Mouse (Mus musculus) cerebellum, adult 8-10 months (tissue): ENCODE measurements around the gene Polh.

Experiments used
- DNase-seq: peaks from one replicate; pipeline ENCODE4 v3.0.0; 2022

Polh gene

DNA sequence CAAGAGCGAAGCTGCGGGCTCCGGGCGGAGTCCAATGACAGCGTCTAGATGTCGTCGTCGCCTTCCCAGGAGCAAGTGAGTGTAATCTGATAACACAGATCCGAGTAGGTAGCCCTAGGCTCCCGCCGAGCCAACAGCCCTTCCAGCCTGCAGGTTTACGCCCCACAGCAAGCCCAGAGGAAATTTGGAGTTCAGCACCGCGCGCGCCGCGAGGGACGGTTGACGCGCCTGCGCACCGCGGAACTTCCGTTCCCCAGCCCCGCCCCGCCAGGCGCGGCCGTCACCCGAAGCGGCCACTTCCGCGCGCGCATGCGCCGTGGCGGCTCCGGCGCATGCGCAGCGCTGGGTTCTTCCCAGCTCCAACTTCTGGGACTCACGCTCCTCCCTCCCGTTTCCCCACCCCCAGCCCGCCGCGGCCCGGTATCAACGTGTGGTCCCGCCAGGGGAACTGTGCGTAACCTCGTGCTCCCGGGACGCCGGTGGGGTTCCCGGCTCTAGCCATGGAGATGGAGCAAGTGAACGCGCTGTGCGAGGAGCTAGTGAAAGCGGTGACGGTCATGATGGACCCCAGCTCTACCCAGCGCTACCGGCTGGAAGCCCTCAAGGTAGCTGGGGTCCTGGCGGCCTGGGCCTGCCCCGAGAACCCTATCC lies at the start of gene Polh, which contains the start of gene Xpo5:
Polh (minus strand) TSS at position 225 of the 651 bp plus-strand sequence.
Xpo5 (plus strand) TSS at position 362 of the 651 bp plus-strand sequence.
- peak; percentile 89 for DNase-seq

DNA sequence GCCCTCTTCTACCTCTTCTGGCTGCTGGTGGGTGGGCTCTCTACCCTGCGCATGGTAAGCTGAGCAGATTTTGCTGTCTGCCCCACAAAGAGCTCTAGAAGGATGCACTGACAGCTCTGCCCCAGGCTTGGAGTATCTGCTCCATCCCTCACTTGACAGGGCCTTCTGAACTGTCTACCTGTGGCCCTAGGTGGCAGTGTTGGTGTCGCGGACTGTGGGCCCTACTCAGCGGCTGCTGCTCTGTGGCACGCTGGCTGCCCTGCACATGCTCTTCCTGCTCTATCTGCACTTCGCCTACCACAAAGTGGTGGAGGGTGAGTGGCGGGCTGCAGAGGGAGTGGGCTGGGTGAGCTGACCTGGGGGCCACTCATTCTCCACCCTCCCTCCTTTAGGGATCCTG lies 48.7 kb upstream of the Polh start:
- no peak for DNase-seq

DNA sequence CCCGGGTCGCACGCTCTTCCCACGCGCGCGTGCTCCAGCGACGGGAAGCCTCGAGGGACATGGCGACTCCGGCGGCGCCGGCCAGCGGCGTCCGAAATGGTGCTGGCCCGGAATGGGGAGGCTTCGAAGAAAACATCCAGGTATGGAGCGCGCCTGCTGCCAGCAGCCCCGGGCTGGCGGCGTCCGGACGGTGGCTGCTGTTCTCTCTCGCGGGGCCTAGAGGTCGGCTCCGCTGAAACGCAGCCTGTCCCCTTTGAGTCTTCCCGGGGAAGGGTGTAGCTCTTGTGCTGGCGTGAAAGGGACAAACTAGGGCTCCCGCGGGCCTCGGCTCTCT lies 45.7 kb upstream of the Polh start:
- no peak for DNase-seq

DNA sequence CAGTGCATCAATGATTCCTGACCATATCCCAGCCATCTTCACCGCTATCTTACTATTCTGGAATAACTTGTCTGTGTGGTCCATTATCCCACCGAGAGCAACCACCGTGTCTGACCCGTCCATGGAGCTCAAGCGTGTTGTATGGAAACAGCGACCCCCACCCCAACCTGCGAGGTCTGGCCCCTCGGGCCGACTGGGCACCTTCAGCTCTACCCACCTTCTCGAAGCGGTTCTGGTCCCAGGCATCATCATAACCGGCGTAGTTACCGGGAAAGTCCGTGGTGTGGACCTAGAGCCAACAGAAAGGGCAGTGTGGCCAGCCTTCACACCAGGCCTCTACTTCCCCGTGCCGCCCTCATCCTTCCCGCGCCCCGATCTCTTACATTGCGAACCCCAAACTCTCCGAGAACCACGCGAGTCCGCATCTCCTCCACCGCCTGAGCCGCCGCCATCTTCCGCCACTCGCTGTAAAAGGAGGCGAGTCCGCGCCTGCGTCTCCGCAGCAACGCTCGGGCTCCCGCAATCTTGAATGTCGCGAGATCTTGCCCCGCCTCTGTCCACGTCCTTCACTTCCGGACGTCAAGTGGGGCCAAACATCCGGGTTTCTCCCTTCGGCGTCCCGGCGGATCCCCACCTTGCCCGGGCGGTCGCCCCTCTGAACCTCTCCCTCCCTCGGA lies 45.2 kb upstream of the Polh start, which contains the start of the genes Polr1c and Yipf3:
Polr1c (minus strand) TSS at position 543 of the 677 bp plus-strand sequence.
Yipf3 (plus strand) TSS at position 569 of the 677 bp plus-strand sequence.
- DNase-seq, result peak; percentile 93

DNA sequence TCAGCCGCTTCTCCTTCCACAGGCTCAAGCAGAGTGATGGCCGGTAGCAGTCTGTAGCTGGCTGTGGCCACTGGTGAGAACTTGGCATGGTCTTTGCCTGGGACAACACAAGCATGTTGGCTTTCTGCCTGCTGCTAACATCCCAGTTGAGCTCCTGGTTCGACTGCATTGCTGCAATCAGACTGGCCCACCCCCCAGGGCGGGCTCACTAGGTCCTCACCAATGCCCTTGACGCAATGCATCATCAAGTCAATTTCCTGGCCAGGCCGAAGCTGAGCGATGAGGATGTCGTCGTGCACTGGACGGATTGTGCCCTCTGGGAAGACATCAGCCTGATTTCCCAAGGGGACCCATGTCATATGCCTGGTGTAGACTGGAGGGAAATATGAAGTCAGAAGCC lies 42.1 kb upstream of the Polh start:
- DNase-seq, result no peak

DNA sequence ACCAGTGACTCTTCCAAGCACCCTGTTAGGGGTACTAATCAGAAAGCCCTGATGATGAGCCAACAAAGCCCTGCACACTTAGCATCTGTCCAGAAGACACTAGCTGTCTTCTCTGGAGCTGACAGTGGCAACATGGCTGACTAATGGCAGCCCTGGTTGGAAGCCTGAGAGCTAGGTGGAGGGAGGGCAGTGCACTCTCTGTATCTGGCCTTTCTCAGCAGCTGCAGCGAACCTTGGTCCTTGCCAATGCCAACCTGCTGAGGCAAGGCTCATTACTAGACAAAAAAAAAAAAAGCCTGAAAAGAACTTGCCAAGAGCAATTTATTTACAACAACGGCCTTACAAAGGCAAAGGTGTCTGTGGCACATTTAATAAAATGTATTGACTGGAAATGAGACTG lies 41.2 kb upstream of the Polh start:
- no peak for DNase-seq

DNA sequence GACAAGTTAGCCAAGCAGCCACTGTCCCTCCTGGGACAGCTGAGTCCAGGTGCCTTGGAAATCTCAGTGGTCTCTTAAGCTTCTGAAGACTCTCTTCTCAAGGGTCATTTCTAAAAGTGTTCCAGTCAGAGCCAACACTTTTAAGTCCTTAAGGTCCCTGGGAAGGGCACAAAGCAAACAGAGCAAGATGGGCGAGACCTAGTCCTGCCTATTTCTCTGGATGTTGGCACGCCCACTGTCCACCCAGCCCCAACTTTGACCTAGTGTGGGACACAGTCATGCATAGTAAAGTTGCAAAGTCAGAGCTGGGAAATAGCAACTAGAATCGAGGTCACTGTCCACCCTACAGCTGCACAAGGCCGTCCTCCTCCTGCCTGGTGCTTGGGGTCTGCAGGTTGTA lies 40.5 kb upstream of the Polh start:
- no peak for DNase-seq

DNA sequence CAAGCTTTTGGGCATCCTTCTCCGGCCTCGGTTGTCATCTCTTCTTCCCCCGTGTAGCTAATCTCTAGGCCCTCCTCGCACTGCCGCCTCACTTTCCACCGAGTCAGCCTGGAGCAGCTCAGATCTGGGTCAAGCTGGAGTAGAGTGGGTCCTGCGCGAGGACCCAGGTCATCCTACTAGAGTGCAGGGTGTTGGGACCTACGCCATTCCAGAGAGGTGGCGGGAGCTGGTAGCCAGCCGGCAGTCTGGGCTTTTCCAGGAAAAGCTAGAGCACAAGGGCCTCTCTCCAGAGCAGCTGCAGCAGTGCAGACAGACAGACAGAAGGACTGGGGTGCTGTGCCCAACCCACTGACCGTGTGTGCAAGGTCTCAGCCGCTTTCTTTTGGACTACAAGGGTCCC lies 39.8 kb upstream of the Polh start:
- DNase-seq, result no peak

DNA sequence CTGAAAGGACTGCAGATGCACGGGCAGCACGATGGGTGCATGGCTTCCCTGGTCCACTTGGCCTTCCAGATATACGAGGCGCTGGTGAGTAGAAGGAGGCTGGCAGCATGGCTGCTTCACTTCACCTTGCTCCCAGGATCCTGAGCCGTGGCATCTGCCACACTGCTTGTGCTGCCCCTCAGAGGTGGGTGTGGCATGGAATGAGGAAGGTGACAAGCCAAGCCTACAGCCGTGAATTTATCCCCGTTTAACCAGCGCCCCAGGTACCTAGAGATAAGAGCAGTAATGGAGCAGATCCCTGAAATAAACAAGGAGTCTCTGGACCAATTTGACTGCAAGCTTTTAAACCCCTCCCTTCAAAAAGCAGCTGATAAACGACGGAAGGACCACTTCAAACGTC lies 39.0 kb upstream of the Polh start:
- DNase-seq, result no peak

DNA sequence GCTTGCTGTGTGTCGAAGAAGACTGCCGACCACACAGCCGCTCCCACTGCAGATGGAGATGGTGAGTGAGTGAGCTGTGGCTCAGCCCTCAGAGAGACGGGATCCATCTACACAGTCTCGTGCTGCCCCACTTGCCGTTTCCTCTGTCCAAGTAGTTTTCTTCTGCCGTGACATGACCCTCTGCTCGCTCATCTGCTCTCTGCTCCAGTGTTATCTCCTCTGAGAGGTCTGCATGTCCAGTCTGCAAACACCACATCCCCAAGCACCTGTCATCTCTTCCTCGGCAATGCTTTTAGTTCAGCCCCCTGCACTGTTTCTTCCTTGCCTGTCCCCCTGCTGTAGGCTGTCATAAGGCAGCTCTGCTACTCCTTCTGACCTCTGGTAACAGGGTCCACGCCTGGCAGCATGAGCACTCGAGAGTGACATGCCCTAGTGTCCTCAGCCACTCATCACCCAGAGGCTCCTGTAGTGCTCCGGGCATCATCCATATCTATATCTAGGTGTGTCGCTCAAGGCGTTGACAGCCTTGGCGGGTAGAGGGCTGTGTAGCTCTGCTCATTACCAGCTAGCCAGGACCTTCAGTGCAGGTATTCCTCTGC lies 37.2 kb upstream of the Polh start:
- no peak for DNase-seq

DNA sequence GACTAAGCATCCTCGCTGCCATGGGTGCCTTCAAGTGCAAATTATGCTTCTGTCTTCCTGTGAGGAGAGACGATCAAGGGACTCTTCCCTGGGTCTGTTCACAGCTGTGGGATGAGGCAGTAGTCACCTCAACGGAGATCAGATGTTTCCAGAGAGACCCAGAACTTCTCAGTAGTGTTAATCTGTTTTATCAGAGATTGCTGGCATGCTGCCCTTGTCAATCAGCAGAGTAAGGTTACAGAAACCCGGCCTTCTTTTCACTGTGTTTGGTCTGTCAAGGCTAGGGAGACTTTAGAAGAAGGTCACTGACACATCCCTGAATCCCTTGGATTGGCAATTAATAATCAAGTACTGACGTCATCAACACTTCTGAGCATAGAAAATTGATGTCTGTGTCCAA lies 35.0 kb upstream of the Polh start:
- DNase-seq, result no peak

DNA sequence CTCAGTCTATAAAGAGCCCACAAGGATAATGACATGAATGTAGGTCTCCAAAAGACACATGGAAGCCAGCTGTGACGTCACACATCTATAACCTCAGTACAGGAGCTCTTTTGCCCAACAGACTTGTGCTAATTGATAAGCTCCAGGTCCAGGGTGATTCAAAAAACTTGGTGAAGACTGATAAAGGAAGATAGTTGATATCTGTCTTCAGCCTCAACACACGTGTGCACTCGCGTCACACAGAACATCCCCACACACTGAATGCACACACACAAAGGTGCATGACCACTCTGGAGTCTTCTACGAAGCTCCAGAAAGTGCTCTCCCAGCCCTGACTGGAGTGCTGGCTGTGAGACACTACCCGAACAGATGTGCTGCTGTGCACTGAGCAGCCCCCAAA lies 34.6 kb upstream of the Polh start:
- no peak for DNase-seq

DNA sequence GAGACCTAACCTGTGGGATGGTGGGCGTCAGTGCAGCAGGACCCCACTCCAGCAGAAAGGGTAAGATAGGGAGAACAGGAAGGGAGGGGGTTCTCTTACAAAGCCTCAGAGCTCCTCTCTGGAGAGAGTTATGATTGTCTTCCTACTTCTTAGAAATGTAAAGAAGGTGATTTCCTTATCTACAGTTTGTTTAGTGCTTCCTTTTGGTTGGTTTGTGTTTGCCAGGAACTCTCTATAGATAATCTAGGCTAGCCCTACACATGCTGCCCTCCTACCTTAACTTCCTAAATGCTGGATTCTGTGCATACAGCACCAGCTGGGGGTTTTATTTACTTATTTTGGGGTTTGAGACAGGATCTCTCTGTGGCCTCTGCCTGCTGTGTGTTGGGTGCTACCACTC lies 33.6 kb upstream of the Polh start:
- no peak for DNase-seq

DNA sequence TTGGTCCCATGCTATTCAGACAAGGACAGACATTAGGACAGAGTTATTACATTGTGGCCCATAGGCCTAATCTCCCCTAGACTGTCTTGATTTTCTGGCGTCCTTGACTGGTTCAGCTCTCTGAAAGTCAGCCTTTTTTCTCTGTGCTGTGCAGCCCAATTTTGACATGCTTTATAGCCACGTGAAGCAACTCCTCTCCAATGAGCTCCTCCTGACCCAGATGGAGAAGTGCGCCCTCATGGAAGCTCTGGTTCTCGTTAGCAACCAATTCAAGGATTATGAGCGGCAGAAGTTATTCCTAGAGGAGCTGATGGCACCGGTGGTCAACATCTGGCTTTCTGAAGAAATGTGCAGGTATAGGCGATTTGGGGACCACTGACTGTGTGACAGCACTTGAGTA lies 25.1 kb upstream of the Polh start:
- no peak for DNase-seq

DNA sequence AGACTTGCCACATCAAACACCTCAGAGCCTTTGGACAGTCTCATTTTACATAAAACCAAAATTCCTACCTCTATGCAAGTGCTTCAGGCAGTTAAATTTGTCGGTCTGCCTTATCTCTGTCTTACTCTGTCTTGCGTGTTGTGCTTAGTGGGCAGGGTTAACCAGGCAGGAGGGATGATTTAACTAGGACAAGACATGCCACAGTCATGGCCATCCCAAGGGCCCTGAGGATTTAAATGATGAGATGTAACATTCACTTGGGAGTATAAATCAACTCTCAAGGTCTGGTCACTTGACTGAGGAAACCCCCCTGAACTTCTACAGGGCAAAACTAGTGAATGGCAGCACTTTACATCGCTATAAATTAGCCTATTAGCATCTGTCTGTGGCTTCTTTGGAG lies 19.2 kb upstream of the Polh start:
- DNase-seq, result no peak

DNA sequence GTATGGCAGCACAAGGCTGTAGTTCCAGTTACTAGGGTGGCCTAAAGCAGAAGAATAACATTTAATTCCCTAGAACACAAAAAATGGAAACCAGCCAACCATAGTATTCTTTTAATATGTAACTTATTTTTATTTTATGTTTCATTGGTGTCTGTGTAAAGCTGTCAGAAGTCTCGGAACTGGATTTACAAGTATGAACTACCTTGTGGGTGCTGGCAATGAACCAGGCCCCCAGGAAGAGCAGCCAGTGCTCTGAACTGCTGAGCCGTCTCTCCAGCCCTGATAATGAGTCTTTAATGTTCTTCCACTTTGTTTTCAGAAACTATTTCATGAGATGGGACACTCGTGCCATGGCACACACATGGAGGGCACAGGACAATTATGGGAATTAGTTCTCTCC lies 8.1 kb upstream of the Polh start:
- DNase-seq, result no peak

DNA sequence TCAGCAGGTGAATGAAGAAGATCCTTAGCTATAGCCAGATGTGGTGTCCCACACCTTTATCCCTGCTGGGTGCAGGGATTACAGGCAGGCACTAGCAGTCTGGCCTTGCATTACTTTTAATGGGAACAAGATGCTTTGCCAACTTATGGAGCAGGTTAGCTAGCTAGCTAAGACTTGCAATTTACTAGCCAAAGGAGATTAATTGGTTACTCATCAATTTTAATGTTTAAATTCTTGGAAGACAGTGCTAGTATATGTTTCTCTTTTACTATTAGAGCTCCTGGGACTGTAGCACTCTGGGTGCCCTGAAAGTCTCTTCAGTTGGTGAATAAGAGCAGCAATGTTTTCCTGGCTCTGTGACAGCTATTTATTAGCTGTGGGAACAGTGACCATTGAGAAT lies 4.2 kb upstream of the Polh start:
- DNase-seq, result no peak

DNA sequence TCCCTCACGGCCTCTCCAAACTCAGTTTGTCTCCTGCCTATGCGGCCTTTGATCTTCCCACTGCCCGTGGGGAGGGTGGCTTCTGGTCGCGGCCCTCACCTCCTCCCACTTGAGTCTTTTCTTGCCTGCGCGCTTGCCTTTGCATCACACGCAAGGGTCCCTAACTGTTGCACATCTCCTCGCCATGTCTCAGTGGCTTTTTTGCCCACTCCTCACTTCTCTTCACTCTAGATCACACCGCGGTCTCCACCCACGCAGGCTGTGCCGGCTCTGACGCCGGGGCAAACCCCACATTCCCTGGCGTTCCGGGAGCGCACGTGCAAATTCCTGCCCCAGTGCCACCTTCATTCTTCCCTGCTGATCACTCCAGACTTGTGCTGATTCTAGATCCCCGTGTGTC lies 633 bp upstream of the Polh start:
- no peak for DNase-seq

DNA sequence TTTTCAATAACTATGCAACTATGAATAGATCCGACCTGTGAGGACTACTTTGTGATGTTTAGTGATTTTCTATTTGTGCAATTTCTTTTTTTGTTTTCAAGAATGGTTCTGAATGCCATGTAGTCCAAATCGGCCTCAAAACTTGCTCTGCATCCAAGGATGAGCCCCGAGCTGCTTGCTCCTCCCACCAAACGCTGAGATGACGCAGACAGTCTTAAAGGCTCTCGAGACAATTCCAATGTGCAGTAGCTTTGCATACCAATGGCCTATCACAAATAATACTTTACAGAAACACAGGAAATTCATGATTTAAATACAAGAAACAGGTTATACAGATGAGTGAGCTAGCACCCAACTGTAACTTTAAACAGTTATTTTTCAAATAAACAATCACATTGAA lies 1.3 kb downstream of the Polh start:
- DNase-seq, result no peak

DNA sequence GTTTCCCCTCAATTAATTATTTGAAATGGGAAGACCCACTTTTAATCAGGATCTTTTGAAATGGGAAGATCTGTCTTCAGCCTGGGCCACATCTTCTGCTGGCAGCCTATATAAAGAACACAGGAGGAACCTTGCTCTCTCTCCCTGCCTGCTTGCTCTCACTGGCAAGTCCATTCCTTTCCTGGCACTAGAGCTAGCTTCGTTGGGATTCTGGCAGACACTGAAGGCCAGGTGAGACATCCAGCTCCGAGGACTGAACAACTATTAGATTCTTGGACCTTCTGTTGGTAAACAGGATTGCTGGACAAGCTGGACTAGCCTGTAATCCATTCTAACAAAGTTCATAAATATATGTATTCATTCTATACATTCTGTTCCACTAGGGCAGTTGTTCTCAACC lies 13.6 kb downstream of the Polh start:
- no peak for DNase-seq

DNA sequence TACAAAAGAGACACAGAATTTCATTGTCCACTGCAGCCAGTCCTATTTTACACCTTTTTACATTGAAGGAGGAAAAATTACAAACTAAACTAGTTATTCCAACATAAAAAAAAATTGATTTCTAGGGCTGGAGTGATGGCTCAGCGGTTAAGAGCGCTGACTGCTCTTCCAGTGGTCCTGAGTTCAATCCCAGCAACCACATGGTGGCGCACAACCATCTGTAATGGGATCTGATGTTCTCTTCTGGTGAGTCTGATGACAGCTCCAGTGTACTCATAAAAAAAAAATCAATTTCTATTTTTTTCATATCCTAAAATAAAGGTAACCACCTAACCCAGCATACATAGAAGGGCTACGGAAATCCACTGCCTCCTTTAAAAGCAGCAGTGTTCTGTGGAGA lies 20.2 kb downstream of the Polh start:
- DNase-seq, result no peak

DNA sequence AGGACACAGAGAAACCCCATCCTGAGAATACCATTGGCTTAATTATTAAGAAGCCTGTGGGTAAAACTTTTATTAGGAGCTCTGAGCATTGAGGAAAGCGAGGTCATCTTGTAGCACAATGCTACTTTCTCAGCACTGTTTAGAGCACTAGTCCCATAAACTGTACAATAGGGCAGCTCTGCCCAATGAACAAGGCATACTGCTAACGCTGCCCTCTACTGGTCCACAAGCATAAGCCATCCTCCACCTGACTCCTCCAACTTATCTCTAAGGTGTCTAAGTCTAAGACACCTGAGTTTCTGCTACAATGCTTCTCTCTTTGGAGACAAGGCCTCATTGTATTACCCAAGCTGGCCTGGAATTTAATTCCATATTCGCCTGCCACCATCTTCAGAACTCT lies 31.9 kb downstream of the Polh start:
- DNase-seq, result no peak

DNA sequence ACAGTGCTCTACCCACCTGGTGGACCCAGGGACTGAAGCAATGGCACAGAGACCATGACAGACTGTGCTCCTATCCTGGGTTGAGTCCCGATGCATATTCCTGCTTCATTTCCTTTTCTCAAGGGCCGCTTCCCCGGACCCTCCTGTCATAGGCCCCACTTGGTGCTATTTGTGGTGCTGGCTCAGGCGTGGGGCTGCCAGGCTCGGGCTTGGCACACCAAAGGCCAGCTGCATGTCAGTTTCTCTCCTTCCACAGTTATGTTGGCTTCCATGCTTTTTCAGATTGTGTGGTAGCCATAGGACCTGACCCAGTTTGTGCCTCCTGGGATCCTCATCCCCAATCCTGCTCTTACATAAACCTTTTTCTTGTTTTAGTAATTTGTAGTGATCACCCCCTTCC lies 33.7 kb downstream of the Polh start:
- no peak for DNase-seq

DNA sequence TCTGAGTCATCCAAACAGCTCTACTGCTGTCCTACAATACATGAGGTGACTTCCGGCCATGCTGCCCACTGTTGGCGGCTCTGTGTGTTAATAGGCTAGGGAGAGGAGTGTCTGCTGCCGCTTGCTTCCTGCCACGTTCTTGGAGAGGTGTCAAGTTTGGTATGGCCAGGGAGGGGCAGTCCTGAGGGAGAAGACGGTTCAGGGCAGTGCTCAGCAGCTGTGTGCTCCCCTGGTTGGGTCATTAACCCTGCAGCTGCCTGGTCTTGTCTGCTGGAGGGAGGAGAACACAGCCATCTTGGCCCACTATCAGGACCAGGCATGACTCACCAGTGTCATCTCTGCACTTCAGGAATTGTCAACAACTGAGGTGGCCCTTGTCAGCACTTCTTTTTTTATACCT lies 34.1 kb downstream of the Polh start:
- no peak for DNase-seq

DNA sequence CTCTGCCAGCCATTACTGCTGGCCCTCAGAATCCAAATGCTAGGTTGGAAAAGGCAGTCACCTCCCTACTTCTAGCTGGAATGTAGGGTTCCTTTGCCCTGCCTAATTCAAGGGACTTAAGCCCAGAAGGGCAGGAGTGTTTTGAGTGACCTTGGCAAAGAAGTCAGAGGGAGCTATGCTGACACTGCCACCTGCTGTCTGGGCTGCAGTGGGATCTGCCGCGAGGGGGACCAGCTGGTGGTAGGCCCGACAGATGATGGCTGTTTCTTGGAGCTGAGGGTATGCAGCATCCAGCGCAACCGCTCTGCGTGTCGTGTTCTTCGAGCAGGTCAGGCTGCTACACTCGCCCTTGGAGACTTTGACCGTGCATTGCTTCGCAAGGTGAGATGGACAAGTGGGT lies 35.4 kb downstream of the Polh start:
- DNase-seq, result no peak
